Mouse (Mus musculus) hindbrain, embryonic 10.5 days (tissue): ENCODE measurements around the gene Rps21. TPM values are rescaled to one million over a fixed set of nuclear protein-coding genes. Genes with fewer than 3 reads are reported as not detected.
A peak's percentile ranks its signal among the peaks of the same experiment; 100 is the strongest.

Source experiments
- DNase-seq: peaks from one replicate; pipeline ENCODE4 v3.0.0-alpha.2; 2017; ENCODE audit warnings: low spot score
- H3K27ac ChIP-seq: fragments of 300-500 bp; sonication (generic); 2 replicates; pipeline ENCODE4 v1.5.1; 2016; ENCODE audit warnings: mild to moderate bottlenecking, moderate library complexity
- H3K27me3 ChIP-seq: fragments of 300-500 bp; sonication (generic); 2 replicates; pipeline ENCODE4 v1.6.1; 2016; ENCODE audit warnings: mild to moderate bottlenecking; ENCODE audit not compliant: poor library complexity, insufficient read depth, severe bottlenecking
- H3K36me3 ChIP-seq: fragments of 300-500 bp; sonication (generic); 2 replicates; pipeline ENCODE4 v1.6.1; 2016; ENCODE audit warnings: mild to moderate bottlenecking, moderate library complexity
- H3K4me1 ChIP-seq: fragments of 300-500 bp; sonication (generic); replicated peaks from 2 replicates; pipeline ENCODE4 v1.6.1; 2016; ENCODE audit warnings: mild to moderate bottlenecking
- H3K4me3 ChIP-seq: fragments of 300-500 bp; sonication (generic); 2 replicates; pipeline ENCODE4 v1.5.1; 2016; ENCODE audit warnings: mild to moderate bottlenecking, moderate library complexity
- H3K9me3 ChIP-seq: fragments of 300-500 bp; sonication (generic); 2 replicates; pipeline ENCODE4 v1.6.1; 2016; ENCODE audit warnings: mild to moderate bottlenecking, moderate library complexity
- WGBS: fragments of 180-500 bp; shearing (Covaris S2); methylation state at CpG from one replicate; pipeline ENCODE4 v1.1.7; 2016; 5-methylcytosine and 5-hydroxymethylcytosine counted together
- polyA plus RNA-seq: library from polyadenylated mRNA; unstranded; fragments of >200 nt; fragmentation: Nextera tagmentation; extraction: Ambion mirVana; gene quantifications from 2 replicates; pipeline ENCODE4 v1.2.1, GENCODE M21; 2016

Rps21 gene
- 440 and 510 TPM in 2 replicates for polyA plus RNA-seq

DNA sequence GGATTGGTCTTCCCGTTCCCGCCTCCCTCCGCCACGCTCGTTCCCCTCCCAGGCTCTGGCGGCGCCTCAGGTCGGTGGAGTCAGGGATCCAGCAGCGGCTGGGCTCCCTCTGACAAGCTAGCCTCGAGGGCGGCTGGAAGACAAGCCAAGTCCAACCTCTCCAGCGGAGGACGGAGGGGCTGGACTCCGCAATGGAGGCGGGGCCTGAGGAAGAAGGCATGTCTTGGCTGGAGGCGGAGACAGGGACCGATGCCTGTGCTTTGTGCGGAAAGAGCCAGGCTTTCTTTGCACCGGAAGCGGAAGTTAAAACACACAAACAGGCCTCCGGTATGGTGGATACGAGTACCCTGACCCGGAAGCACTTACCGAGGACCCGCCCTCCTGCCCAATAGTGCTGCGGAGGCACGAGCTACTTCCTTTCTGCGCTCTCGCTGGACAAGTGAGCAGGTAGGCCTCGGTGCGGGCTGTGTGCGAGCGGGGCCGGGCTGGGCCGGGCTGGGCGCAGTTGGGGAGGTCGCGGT is at the start of gene Rps21:
Rps21 (plus strand) TSS at position 377 of the 521 bp plus-strand sequence.
- no peaks in the 10 kb centered on the region for H3K27me3 ChIP-seq
- peak within 1 kb of the TSS; percentile 92 for H3K27ac ChIP-seq
- DNase-seq: peak; percentile 98
- peak within 1 kb of the TSS; percentile 86 for H3K4me3 ChIP-seq
- H3K4me1 ChIP-seq: peaks cover 26% of the 10 kb centered on the region
- no peaks in the 10 kb centered on the region for H3K9me3 ChIP-seq
- WGBS: 0% methylated on average over 38 of the region's 38 CpGs
- peaks cover 43% of the 10 kb centered on the region for H3K36me3 ChIP-seq

GRCm38 (mm10) chr2:180207840-180208239 is 49.3 kb upstream of the Rps21 start:
- Histone ChIP-seq H3K4me1 (peaks cover 12% of the 10 kb centered on the region), H3K36me3 (0 out of 2 replicates have a peak, but pooled peaks cover 6% of the 10 kb centered on the region), H3K27me3 (no peaks in the 10 kb centered on the region), H3K4me3 (no peak overlapping the region), H3K9me3 (no peaks in the 10 kb centered on the region), H3K27ac (no peak overlapping the region)
- 75% methylated on average over 7 of the region's 7 CpGs for WGBS
- peak; percentile 45 for DNase-seq

- Histone ChIP-seq H3K4me1 (peaks cover 7% of the 10 kb centered on the region), H3K27me3 (no peaks in the 10 kb centered on the region), H3K36me3 (0 out of 2 replicates have a peak, but pooled peaks cover 7% of the 10 kb centered on the region), H3K4me3 (no peak overlapping the region), H3K9me3 (no peaks in the 10 kb centered on the region), H3K27ac (no peak overlapping the region)
- DNase-seq: no peak
- 90% methylated on average over 1 of the region's 1 CpGs for WGBS
Measured at GRCm38 (mm10) chr2:180208976-180209375, 48.2 kb upstream of the Rps21 start.

DNA sequence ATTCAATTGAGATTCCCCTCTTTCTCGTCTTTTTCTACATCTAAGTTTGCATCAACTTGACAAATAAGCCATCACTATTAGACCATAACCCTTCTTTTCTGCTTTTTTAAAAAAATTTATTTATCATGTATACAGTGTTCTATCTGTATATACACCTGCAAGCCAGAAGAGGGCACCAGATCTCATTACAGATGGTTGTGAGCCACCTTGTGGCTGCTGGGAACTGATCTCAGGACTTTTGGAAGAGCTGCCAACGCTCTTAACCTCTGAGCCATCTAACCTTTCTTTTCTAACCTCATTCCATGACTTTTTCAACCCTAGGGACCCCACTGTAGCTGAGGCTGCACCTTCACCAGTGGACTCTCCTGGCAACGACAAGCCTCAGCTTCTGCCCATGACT is 44.9 kb upstream of the Rps21 start:
- Histone ChIP-seq H3K9me3 (no peaks in the 10 kb centered on the region), H3K27me3 (no peaks in the 10 kb centered on the region), H3K27ac (no peak overlapping the region), H3K36me3 (0 out of 2 replicates have a peak, but pooled peaks cover 7% of the 10 kb centered on the region), H3K4me3 (no peak overlapping the region), H3K4me1 (peaks cover 26% of the 10 kb centered on the region)
- 84% methylated on average over 3 of the region's 3 CpGs for WGBS
- DNase-seq: no peak

GRCm38 (mm10) chr2:180214352-180214978 is 42.7 kb upstream of the Rps21 start:
- no peaks in the 10 kb centered on the region for H3K9me3 ChIP-seq
- no peak overlapping the region for H3K4me3 ChIP-seq
- WGBS: 95% methylated on average over 4 of the region's 4 CpGs
- H3K27ac ChIP-seq: peak overlapping the region; percentile 19; the same call in 1 of the 2 replicates
- no peak for DNase-seq
- H3K4me1 ChIP-seq: peaks cover 48% of the 10 kb centered on the region
- no peaks in the 10 kb centered on the region for H3K27me3 ChIP-seq
- 0 out of 2 replicates have a peak, but pooled peaks cover 7% of the 10 kb centered on the region for H3K36me3 ChIP-seq

GRCm38 (mm10) chr2:180215011-180215461 is 42.1 kb upstream of the Rps21 start:
- DNase-seq: no peak
- 0 out of 2 replicates have a peak, but pooled peaks cover 7% of the 10 kb centered on the region for H3K36me3 ChIP-seq
- WGBS: 70% methylated on average over 8 of the region's 8 CpGs
- H3K4me3 ChIP-seq: no peak overlapping the region
- no peaks in the 10 kb centered on the region for H3K27me3 ChIP-seq
- peak overlapping the region; percentile 62 for H3K27ac ChIP-seq
- H3K4me1 ChIP-seq: peaks cover 53% of the 10 kb centered on the region
- no peaks in the 10 kb centered on the region for H3K9me3 ChIP-seq

GRCm38 (mm10) chr2:180215951-180216350 is 41.2 kb upstream of the Rps21 start:
- H3K27ac ChIP-seq: peak overlapping the region; percentile 62
- DNase-seq: no peak
- no peak overlapping the region for H3K4me3 ChIP-seq
- no peaks in the 10 kb centered on the region for H3K9me3 ChIP-seq
- WGBS: 74% methylated on average over 6 of the region's 6 CpGs
- peaks cover 58% of the 10 kb centered on the region for H3K4me1 ChIP-seq
- 0 out of 2 replicates have a peak, but pooled peaks cover 8% of the 10 kb centered on the region for H3K36me3 ChIP-seq
- H3K27me3 ChIP-seq: no peaks in the 10 kb centered on the region

GRCm38 (mm10) chr2:180216921-180217320 is 40.3 kb upstream of the Rps21 start:
- Histone ChIP-seq H3K4me1 (peaks cover 67% of the 10 kb centered on the region), H3K27ac (peak overlapping the region; percentile 8; the same call in 1 of the 2 replicates), H3K9me3 (no peaks in the 10 kb centered on the region), H3K36me3 (0 out of 2 replicates have a peak, but pooled peaks cover 6% of the 10 kb centered on the region), H3K27me3 (no peaks in the 10 kb centered on the region), H3K4me3 (no peak overlapping the region)
- 63% methylated on average over 5 of the region's 5 CpGs for WGBS
- DNase-seq: no peak

DNA sequence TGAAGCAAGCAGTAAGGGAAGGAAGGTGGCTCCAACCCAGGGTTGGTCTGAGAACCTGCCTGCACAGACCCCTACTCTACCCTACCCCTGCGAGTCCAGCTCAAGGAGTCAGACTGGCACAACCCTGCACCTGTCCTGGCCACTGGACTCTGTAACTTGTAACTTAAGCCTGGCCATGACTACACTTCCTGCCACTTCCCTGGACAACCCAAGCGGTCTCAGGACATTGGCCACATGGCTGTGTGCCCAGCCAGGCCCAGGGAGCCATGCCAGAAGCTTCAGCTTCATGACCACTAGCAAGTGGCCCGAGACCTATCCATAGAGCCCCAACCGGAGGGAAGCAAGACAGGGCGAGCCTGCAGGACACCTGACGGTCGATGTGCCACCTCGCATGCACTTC is 39.6 kb upstream of the Rps21 start:
- no peaks in the 10 kb centered on the region for H3K27me3 ChIP-seq
- H3K36me3 ChIP-seq: 0 out of 2 replicates have a peak, but pooled peaks cover 6% of the 10 kb centered on the region
- H3K4me1 ChIP-seq: peaks cover 74% of the 10 kb centered on the region
- no peak for DNase-seq
- H3K4me3 ChIP-seq: no peak overlapping the region
- WGBS: 88% methylated on average over 8 of the region's 8 CpGs
- no peaks in the 10 kb centered on the region for H3K9me3 ChIP-seq
- peak overlapping the region; percentile 77 for H3K27ac ChIP-seq

DNA sequence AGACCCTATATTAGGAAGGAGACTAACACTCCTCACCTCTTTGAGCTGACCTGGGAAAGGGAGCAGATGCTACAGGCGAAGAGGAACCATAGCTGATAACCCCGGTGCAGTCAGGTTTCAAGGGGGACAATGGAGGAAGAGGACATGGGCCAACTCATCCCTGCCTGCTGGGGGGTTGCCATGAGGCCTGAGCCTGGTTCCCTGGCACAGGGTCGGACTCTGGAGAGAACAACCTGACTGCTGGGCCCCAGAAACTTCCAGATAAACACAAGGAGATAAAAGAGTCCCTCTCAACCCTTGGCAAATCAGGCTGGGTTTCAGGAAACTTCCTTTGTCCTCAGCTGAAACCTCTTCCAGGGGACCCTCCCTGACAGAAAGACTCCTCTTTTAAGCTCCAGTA is 38.9 kb upstream of the Rps21 start:
- Histone ChIP-seq H3K4me1 (peaks cover 80% of the 10 kb centered on the region), H3K36me3 (0 out of 2 replicates have a peak, but pooled peaks cover 3% of the 10 kb centered on the region), H3K4me3 (no peak overlapping the region), H3K27ac (peak overlapping the region; percentile 77), H3K9me3 (no peaks in the 10 kb centered on the region), H3K27me3 (peaks cover 5% of the 10 kb centered on the region)
- 77% methylated on average over 3 of the region's 3 CpGs for WGBS
- no peak for DNase-seq

DNA sequence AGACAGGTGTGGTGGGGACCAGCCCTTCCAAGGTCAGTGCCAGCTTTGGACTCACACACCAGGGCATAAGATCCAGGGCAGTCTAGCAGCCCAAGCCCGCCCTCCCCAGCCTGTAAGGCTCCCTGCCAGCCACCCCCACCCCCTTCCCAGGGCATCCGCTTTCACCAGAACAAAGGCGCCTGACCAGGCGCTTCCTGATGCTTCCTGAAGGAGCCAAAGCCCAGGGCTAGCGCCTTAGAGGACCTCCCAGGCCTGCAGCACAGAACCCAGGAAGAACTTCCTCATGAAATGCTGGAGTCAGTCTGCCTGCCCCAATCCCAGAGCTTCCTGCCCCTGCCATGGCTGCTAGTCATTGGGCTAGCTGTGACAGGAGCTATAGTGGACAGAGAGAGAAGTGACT is 38.5 kb upstream of the Rps21 start:
- Histone ChIP-seq H3K36me3 (0 out of 2 replicates have a peak, but pooled peaks cover 3% of the 10 kb centered on the region), H3K9me3 (no peaks in the 10 kb centered on the region), H3K27ac (peak overlapping the region; percentile 77), H3K27me3 (peaks cover 10% of the 10 kb centered on the region), H3K4me1 (peaks cover 85% of the 10 kb centered on the region), H3K4me3 (no peak overlapping the region)
- 25% methylated on average over 5 of the region's 5 CpGs for WGBS
- no peak for DNase-seq

DNA sequence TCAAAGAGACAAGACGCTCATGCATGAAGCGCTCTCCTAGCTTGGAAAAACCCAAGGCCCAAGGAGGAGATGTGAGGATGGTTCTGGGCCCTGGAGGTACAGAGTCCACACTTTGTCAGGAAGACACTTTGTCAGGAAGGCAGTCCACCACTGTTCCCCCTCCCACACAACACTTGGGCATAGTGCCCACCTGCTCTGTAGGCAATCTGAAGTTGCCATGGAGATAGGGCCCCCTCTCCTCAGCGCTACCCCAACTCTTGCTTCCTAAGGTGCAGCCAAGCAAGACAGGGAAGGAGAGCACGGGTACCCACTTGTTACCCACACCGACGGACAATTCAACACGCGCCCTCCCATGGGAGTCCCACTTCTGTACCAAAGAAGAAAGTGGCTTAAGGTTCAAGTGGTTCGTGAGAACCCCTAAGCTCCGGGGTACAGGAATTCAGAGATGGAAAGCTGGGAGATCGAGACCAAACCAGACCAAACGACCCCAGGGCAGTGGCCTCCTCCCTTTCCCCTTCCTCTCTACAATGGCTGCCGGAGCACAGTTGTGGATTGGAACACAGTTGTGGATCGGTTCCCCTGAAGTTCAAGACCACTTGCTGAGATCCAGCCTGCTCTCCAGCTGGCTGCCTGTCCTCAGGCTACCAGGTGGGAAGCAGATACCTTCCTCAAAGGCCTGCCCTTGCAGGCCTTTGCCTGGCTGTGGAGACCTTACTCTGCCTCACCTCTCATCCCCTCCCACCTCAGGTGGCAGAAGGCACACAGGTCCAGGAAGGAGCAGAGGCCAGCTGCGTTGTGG is 37.8 kb upstream of the Rps21 start:
- peak overlapping the region; percentile 77 for H3K27ac ChIP-seq
- WGBS: 83% methylated on average over 15 of the region's 15 CpGs
- H3K4me3 ChIP-seq: no peak overlapping the region
- 0 out of 2 replicates have a peak, but pooled peaks cover 3% of the 10 kb centered on the region for H3K36me3 ChIP-seq
- no peak for DNase-seq
- H3K27me3 ChIP-seq: peaks cover 16% of the 10 kb centered on the region
- H3K4me1 ChIP-seq: peaks cover 85% of the 10 kb centered on the region
- no peaks in the 10 kb centered on the region for H3K9me3 ChIP-seq
